Mouse (Mus musculus): Measurements from ENCODE around the gene Zcchc12. TPM values are rescaled to one million over a fixed set of nuclear protein-coding genes. Genes with fewer than 3 reads are reported as not detected.

Gene Zcchc12
- 1.2 TPM for polyA plus RNA-seq (2014; fragmentation: Illumina TruSeq; extraction: RNeasy Lipid Tissue Mini Kit (QIAGEN cat#74804))

DNA sequence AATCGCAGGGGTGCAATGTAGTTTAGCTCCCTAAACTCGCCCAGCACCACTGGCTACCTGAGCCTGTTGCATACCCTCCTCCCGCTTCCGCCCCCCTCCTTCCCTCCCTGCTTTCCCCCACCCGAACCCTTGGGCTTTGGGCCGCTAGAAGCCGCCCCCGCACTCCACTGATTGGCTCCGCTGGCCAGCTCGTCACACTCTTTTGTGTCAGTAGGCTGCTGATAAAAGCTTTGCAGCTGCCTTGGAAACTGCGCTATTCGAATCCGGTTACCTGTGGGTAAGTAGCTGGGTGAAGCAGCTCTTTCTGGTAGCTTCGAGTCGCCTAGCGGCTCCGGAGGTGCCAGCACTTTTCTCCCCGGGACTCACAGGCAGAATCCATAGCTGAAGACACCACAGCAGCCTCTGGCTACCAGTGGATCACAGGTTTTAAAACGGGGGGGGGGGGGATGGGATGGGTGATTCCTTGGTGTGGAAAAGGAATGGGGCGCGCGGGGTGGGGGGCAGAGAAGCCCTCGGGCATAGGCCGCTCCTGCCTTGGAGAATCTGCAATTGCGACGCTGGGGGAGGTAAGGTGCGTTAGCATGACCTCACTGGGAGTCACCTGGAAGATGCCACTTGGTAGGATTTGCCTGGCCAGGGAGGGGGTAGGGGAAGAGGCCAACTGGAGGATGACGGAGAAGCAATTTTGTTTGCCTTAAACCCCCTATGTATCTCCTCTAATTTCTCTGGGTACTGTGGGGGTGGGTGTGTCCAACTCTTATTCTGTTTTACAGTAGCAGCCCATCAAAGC, at the start of gene Zcchc12:
Gene Zcchc12, plus strand, starts transcription at position 169 of the 790 bp plus-strand sequence.

Other genes with a start within 250 kb of the Zcchc12 start
- 107 TPM for gene Il13ra1, start 83.8 kb upstream of the Zcchc12 start, polyA plus RNA-seq (2014; fragmentation: Illumina TruSeq; extraction: RNeasy Lipid Tissue Mini Kit (QIAGEN cat#74804))
- gene Lonrf3, start 132.4 kb downstream of the Zcchc12 start, polyA plus RNA-seq (2014; fragmentation: Illumina TruSeq; extraction: RNeasy Lipid Tissue Mini Kit (QIAGEN cat#74804)) = 8.9 TPM
- not detected for gene Gm6268, start 205.4 kb downstream of the Zcchc12 start, polyA plus RNA-seq (2014; fragmentation: Illumina TruSeq; extraction: RNeasy Lipid Tissue Mini Kit (QIAGEN cat#74804))